Comparison of ENCODE assay signal across 30 mouse cellular contexts in genomic region chr4:43396381-43396780, GRCm38 (mm10). TPM values are rescaled to one million over a fixed set of nuclear protein-coding genes. Genes with fewer than 3 reads are reported as not detected.
DNase-seq lines count a peak whose midpoint lies in the region; ATAC-seq lines count a peak whose summit lies in the region.
"Had no signal": no experiment of that assay in that cellular context is flagged by ENCODE, and none has a peak within 500 bp of the region (broad histone marks: within the 10 kb centered on the region; RNA-seq: fewer than 3 reads in every experiment).

No protein-coding gene starts in this region.

- H3K9me3 ChIP-seq in embryonic facial prominence, embryonic 13.5 days, result no peaks in the 10 kb centered on the region
- H3K9me3 ChIP-seq in embryonic facial prominence, embryonic 10.5 days, result no peaks in the 10 kb centered on the region
- H3K9me3 ChIP-seq in heart, embryonic 13.5 days, result no peaks in the 10 kb centered on the region
- H3K9me3 ChIP-seq: embryonic facial prominence, embryonic 15.5 days; forebrain, embryonic 12.5 days; forebrain, embryonic 15.5 days; heart, embryonic 10.5 days; hindbrain, embryonic 10.5 days had no signal

- ATAC-seq in embryonic facial prominence, embryonic 13.5 days (ENCODE audit: insufficient number of reproducible peaks, insufficient read depth, low FRiP score, low TSS enrichment, low read depth), result no peak
- no peak for ATAC-seq in heart, embryonic 13.5 days (ENCODE audit: extremely low read depth, insufficient number of reproducible peaks, low FRiP score, low TSS enrichment)
- no peak for ATAC-seq in megakaryocyte-erythroid progenitor cell, adult 5-6 weeks (replicated peaks; ENCODE audit: low FRiP score, low TSS enrichment, poor library complexity, severe bottlenecking)
- ATAC-seq: forebrain, embryonic 15.5 days; hindbrain, postnatal 0 days; inflammation-experienced regulatory T-cells, adult 6 months; intestine, embryonic 16.5 days; Patski had no signal

- H3K27ac ChIP-seq in embryonic facial prominence, embryonic 13.5 days, result peak overlapping the region; percentile 60; the same call in 1 of the 2 replicates
- no peak overlapping the region for H3K27ac ChIP-seq in embryonic facial prominence, embryonic 10.5 days (replicated peaks)
- H3K27ac ChIP-seq in heart, embryonic 13.5 days (replicated peaks), result peak overlapping the region; percentile 20; the same call in 1 of the 2 replicates
- H3K27ac ChIP-seq: forebrain, embryonic 12.5 days; forebrain, embryonic 15.5 days; hindbrain, embryonic 10.5 days; hindbrain, embryonic 14.5 days; hindbrain, postnatal 0 days had no signal

- H3K9ac ChIP-seq in embryonic facial prominence, embryonic 13.5 days, result no peak overlapping the region
- no peak overlapping the region for H3K9ac ChIP-seq in heart, embryonic 13.5 days
- H3K9ac ChIP-seq: embryonic facial prominence, embryonic 15.5 days; forebrain, embryonic 12.5 days; forebrain, embryonic 15.5 days; hindbrain, embryonic 14.5 days had no signal

- no peak for DNase-seq in embryonic facial prominence, embryonic 10.5 days (ENCODE audit: low spot score)
- DNase-seq in heart, adult 8-10 months (ENCODE audit: low spot score), result no peak
- DNase-seq in NIH3T3 (ENCODE audit: low read depth), result peak; percentile 67
- DNase-seq in B cell, adult 2 months, result no peak
- DNase-seq: adrenal gland, adult 2 months; adrenal gland, postnatal 14 days; cerebellum, adult 11-12 months; cerebellum, adult 8-10 months; cerebellum, postnatal 10 days; cerebellum, postnatal 36 days; embryo, embryonic 11 days; gastrocnemius, postnatal 10 days; heart, postnatal 36 days; kidney, adult 18-20 months had no signal

- no peak overlapping the region for H3K4me3 ChIP-seq in embryonic facial prominence, embryonic 13.5 days
- H3K4me3 ChIP-seq in embryonic facial prominence, embryonic 10.5 days, result no peak overlapping the region
- H3K4me3 ChIP-seq in heart, embryonic 13.5 days, result no peak overlapping the region
- H3K4me3 ChIP-seq: embryonic facial prominence, embryonic 15.5 days; erythroblast, embryonic 14.5 days; forebrain, embryonic 12.5 days; forebrain, embryonic 15.5 days; heart, embryonic 10.5 days; hindbrain, embryonic 10.5 days had no signal

- H3K4me1 ChIP-seq in embryonic facial prominence, embryonic 13.5 days, result peaks cover 52% of the 10 kb centered on the region
- peaks cover 52% of the 10 kb centered on the region for H3K4me1 ChIP-seq in embryonic facial prominence, embryonic 10.5 days
- peaks cover 59% of the 10 kb centered on the region for H3K4me1 ChIP-seq in heart, embryonic 13.5 days

- H3K4me2 ChIP-seq in embryonic facial prominence, embryonic 13.5 days, result no peak overlapping the region
- no peak overlapping the region for H3K4me2 ChIP-seq in heart, embryonic 13.5 days
- H3K4me2 ChIP-seq: embryonic facial prominence, embryonic 15.5 days; forebrain, embryonic 12.5 days; forebrain, embryonic 15.5 days; hindbrain, embryonic 14.5 days had no signal

- no peaks in the 10 kb centered on the region for H3K27me3 ChIP-seq in embryonic facial prominence, embryonic 13.5 days
- no peaks in the 10 kb centered on the region for H3K27me3 ChIP-seq in embryonic facial prominence, embryonic 10.5 days (replicated peaks; ENCODE audit: low read depth, poor library complexity, severe bottlenecking)
- H3K27me3 ChIP-seq in heart, embryonic 13.5 days (replicated peaks), result no peaks in the 10 kb centered on the region
- H3K27me3 ChIP-seq: embryonic facial prominence, embryonic 15.5 days; forebrain, embryonic 12.5 days; forebrain, embryonic 15.5 days; Patski had no signal

- 0 out of 2 replicates have a peak, but pooled peaks cover 3% of the 10 kb centered on the region for H3K36me3 ChIP-seq in embryonic facial prominence, embryonic 13.5 days
- no peaks in the 10 kb centered on the region for H3K36me3 ChIP-seq in embryonic facial prominence, embryonic 10.5 days (replicated peaks)
- H3K36me3 ChIP-seq in heart, embryonic 13.5 days, result no peaks in the 10 kb centered on the region
- H3K36me3 ChIP-seq: embryonic facial prominence, embryonic 15.5 days; forebrain, embryonic 12.5 days; forebrain, embryonic 15.5 days; heart, embryonic 10.5 days; hindbrain, embryonic 10.5 days had no signal

- 64% methylated on average over 5 of the region's 5 CpGs for WGBS in embryonic facial prominence, embryonic 13.5 days
- 91% methylated on average over 5 of the region's 5 CpGs for WGBS in embryonic facial prominence, embryonic 10.5 days
- WGBS in heart, embryonic 13.5 days, result 79% methylated on average over 5 of the region's 5 CpGs

RNA-seq across cellular contexts. Expression of gene Rusc2, which starts 14.6 kb away (rescaled TPM):
- 13.1 and 17.2 TPM in 2 replicates for polyA plus RNA-seq in embryonic facial prominence, embryonic 13.5 days (2015; fragmentation: Nextera tagmentation; extraction: Ambion mirVana)
- 9.5 and 10.9 TPM in 2 replicates for polyA plus RNA-seq in embryonic facial prominence, embryonic 10.5 days (2016; fragmentation: Nextera tagmentation; extraction: Ambion mirVana)
- polyA plus RNA-seq in heart, embryonic 13.5 days (2015; fragmentation: Nextera tagmentation; extraction: Ambion mirVana), result 9.9 and 13.9 TPM in 2 replicates
- 10 to 100 TPM; 47.4 to 58.6 (median 48.9) TPM for total RNA-seq in heart, adult 8-10 months (2022)
- total RNA-seq in megakaryocyte-erythroid progenitor cell, adult 5-6 weeks (2014; fragmentation: Nextera tagmentation), result 1.8 and 7.6 TPM in 2 replicates
- total RNA-seq in megakaryocyte-erythroid progenitor cell, adult 5-6 weeks (2017), result 0.19 and 1.5 TPM in 2 replicates
- polyA plus RNA-seq: inflammation-experienced regulatory T-cells, adult 6 months had no signal

RNA-seq across cellular contexts. Expression of gene Fam166b, which starts 32.6 kb away (rescaled TPM):
- polyA plus RNA-seq in embryonic facial prominence, embryonic 13.5 days (2015; fragmentation: Nextera tagmentation; extraction: Ambion mirVana), result 0.20 TPM in 1 of 2 replicates, not detected in the other
- 0.11 TPM in 1 of 2 replicates, not detected in the other for polyA plus RNA-seq in embryonic facial prominence, embryonic 10.5 days (2016; fragmentation: Nextera tagmentation; extraction: Ambion mirVana)
- polyA plus RNA-seq in heart, embryonic 13.5 days (2015; fragmentation: Nextera tagmentation; extraction: Ambion mirVana), result 0.11 TPM in 1 of 2 replicates, not detected in the other
- total RNA-seq in heart, adult 8-10 months (2022), result not detected
- not detected in 2 replicates for total RNA-seq in megakaryocyte-erythroid progenitor cell, adult 5-6 weeks (2014; fragmentation: Nextera tagmentation)
- not detected in 2 replicates for total RNA-seq in megakaryocyte-erythroid progenitor cell, adult 5-6 weeks (2017)
- total RNA-seq: adrenal gland, adult 2 months; adrenal gland, postnatal 14 days; gastrocnemius, postnatal 10 days; heart, postnatal 36 days had no signal
- polyA plus RNA-seq: embryonic facial prominence, embryonic 11.5 days; heart, embryonic 10.5 days; heart, embryonic 14.5 days; inflammation-experienced regulatory T-cells, adult 6 months had no signal

RNA-seq across cellular contexts. Expression of gene Tesk1, which starts 45.4 kb away (rescaled TPM):
- 7.0 and 8.8 TPM in 2 replicates for polyA plus RNA-seq in embryonic facial prominence, embryonic 13.5 days (2015; fragmentation: Nextera tagmentation; extraction: Ambion mirVana)
- polyA plus RNA-seq in embryonic facial prominence, embryonic 10.5 days (2016; fragmentation: Nextera tagmentation; extraction: Ambion mirVana), result 6.9 and 9.2 TPM in 2 replicates
- 3.8 and 4.0 TPM in 2 replicates for polyA plus RNA-seq in heart, embryonic 13.5 days (2015; fragmentation: Nextera tagmentation; extraction: Ambion mirVana)
- 10 to 100 TPM; 31.3 to 38.2 (median 35.2) TPM for total RNA-seq in heart, adult 8-10 months (2022)
- total RNA-seq in megakaryocyte-erythroid progenitor cell, adult 5-6 weeks (2014; fragmentation: Nextera tagmentation), result 11.7 and 15.6 TPM in 2 replicates
- 4.3 and 4.8 TPM in 2 replicates for total RNA-seq in megakaryocyte-erythroid progenitor cell, adult 5-6 weeks (2017)

RNA-seq across cellular contexts. Expression of gene Cd72, which starts 58.0 kb away (rescaled TPM):
- polyA plus RNA-seq in embryonic facial prominence, embryonic 13.5 days (2015; fragmentation: Nextera tagmentation; extraction: Ambion mirVana), result 3.2 and 3.8 TPM in 2 replicates
- polyA plus RNA-seq in embryonic facial prominence, embryonic 10.5 days (2016; fragmentation: Nextera tagmentation; extraction: Ambion mirVana), result 2.3 TPM in 2 replicates
- 1.9 and 2.6 TPM in 2 replicates for polyA plus RNA-seq in heart, embryonic 13.5 days (2015; fragmentation: Nextera tagmentation; extraction: Ambion mirVana)
- 1 to 10 TPM in 1 of 4 experiments, under 1 TPM in 3; 0.24 to 1.1 (median 0.69) TPM for total RNA-seq in heart, adult 8-10 months (2022)
- 1.5 and 9.6 TPM in 2 replicates for total RNA-seq in megakaryocyte-erythroid progenitor cell, adult 5-6 weeks (2014; fragmentation: Nextera tagmentation)
- 2.9 and 11.9 TPM in 2 replicates for total RNA-seq in megakaryocyte-erythroid progenitor cell, adult 5-6 weeks (2017)
- total RNA-seq: hindbrain, postnatal 0 days had no signal
